Mouse (Mus musculus): Measurements from ENCODE around the gene Per1.

- TF ChIP-seq MAX (IDR thresholded peaks at IDR 0.05) (no peak), MYOG (IDR thresholded peaks at IDR 0.05; ENCODE audit: control insufficient read depth, extremely low read depth, insufficient read length) (no peak), CTCF (IDR thresholded peaks at IDR 0.05; ENCODE audit: control insufficient read depth, insufficient read depth, insufficient read length) (no peak), CEBPB (IDR thresholded peaks at IDR 0.05; ENCODE audit: low read depth) (no peak), USF1 (IDR thresholded peaks at IDR 0.05; ENCODE audit: low read depth) (no peak)
Measured at GRCm38 (mm10) chr11:69147546-69147945, 52.5 kb downstream of the Per1 start.

All from C2C12 (cell line).